Mouse (Mus musculus) Patski (cell line): ENCODE data around the gene Myh3. TPM values are rescaled to one million over a fixed set of nuclear protein-coding genes. Genes with fewer than 3 reads are reported as not detected.

ENCODE experiments used
- ATAC-seq: fragments of 100-300 bp; one replicate; pipeline ENCODE4 v1.8.0; 2021
- CTCF ChIA-PET: fragments of 350-600 bp; sonication (Branson Sonifier 250); formaldehyde crosslinking; loops from one replicate; lab custom pipeline; 2022; ENCODE audit warnings: inconsistent platforms; lab: Charles Lee
- POLR2A ChIA-PET: fragments of 350-600 bp; sonication (Branson Sonifier 250); formaldehyde crosslinking; loops from one replicate; lab custom pipeline; 2022; ENCODE audit warnings: antibody characterized with exemption, inconsistent platforms; lab: Charles Lee
- DNase-seq: peaks from one replicate; pipeline ENCODE4 v3.0.0-alpha.2; 2011; ENCODE audit warnings: low read depth, low spot score
- H3K27me3 ChIP-seq: fragments of 371-371 bp; one replicate; pipeline ENCODE4 v1.5.1; 2021
- CTCF ChIP-seq: fragments of 100-300 bp; IDR thresholded peaks from one replicate; pipeline ENCODE4 v1.5.1; 2021
- in situ Hi-C: fragments of 300-500 bp; cut with MboI; formaldehyde crosslinking; loops from 3 replicates; pipeline ENCODE4 v1.11.1; 2018; ENCODE audit warnings: low pct_unique_long_range_greater_than_20kb, mixed read lengths
- polyA plus RNA-seq: library from polyadenylated mRNA; unstranded; gene quantifications from one replicate; pipeline ENCODE4 v1.2.3, GENCODE M21; 2021

The Myh3 gene
- polyA plus RNA-seq, 1 experiment from 2014 or later = 0.01 TPM

DNA sequence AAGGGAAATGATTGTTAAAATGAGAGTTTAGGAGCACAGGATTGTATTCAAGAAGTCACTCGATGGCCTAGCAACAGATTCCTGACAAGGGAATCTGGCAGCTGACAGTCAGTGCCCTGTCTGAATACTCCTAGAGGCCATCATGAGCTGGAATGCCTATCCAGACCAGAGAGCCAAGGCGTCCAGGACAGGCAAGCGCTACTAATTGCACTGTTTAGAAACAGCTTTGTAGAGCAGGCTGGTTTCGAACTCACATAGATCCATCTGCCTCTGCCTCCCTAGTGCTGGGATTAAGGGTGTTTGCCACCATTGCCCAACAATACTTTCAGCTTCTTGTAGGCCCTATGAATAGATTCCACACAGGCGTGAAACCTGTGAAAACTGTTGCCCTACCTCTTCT lies 36.2 kb downstream of the Myh3 start:
- ATAC-seq (no peak), DNase-seq (no peak)
- no peak for TF ChIP-seq CTCF
- H3K27me3 ChIP-seq = peaks cover 32% of the 10 kb centered on the region
- in situ Hi-C loops = loop anchor here (5.0 kb wide), 3 partner anchors 118 to 533 kb away; no protein-coding TSS in a partner anchor
- ChIA-PET CTCF (interaction anchor here (1.6 kb wide), 1 partner anchor 16 kb away, joined by 3 read pairs; no protein-coding TSS in a partner anchor), POLR2A (no interaction called here)

DNA sequence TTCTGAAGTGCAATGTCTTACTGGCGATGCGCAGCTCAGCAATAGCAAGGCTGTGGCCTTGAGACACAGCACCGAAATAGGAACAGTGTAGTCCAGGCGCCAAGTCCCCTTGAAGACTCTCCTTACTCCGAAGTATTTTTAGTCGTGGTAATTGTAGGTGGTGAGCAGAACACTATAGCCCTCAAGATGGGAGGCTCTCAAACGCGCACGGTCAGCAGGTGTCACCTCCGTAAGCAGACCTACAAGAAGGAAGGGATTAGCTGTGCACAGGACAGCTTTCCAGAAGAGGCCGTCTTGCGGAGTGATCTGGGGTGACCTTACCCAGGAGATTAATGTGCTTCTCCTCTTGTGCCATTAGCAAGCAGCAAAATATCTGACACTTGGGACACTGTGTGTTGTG lies 36.8 kb downstream of the Myh3 start:
- CTCF ChIA-PET = interaction anchor here (1.6 kb wide), 1 partner anchor 17 kb away, joined by 3 read pairs; no protein-coding TSS in a partner anchor
- in situ Hi-C loops = loop anchor here (5.0 kb wide), 3 partner anchors 117 to 532 kb away; no protein-coding TSS in a partner anchor
- ATAC-seq (no peak), DNase-seq (no peak)
- POLR2A ChIA-PET = no interaction called here
- H3K27me3 ChIP-seq = peaks cover 34% of the 10 kb centered on the region
- no peak for TF ChIP-seq CTCF

DNA sequence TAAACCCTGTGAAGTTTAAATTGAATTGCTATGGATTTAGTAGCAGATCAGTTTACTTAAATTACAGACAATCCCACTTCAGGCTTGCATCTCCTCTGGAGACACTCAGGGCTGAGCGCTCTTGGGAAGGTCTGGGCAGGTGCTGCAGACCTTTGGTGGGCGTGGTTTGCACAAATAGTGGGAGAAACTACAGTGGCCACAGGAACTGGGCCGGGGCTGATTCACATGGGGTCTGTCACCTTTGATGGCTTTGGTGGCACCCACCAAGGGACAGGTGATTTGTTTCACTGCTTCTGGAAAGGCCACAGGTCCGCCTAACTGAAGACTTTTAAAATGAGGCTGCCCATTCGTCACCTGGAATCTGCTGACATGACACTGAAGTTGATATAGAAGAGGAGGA lies 38.6 kb downstream of the Myh3 start:
- peaks cover 36% of the 10 kb centered on the region for H3K27me3 ChIP-seq
- no peak for TF ChIP-seq CTCF
- ChIA-PET POLR2A (interaction anchor here (0.6 kb wide), 1 partner anchor 256 kb away, joined by 3 read pairs; no protein-coding TSS in a partner anchor), CTCF (no interaction called here)
- ATAC-seq (no peak), DNase-seq (no peak)
- in situ Hi-C loops = no loop called here

DNA sequence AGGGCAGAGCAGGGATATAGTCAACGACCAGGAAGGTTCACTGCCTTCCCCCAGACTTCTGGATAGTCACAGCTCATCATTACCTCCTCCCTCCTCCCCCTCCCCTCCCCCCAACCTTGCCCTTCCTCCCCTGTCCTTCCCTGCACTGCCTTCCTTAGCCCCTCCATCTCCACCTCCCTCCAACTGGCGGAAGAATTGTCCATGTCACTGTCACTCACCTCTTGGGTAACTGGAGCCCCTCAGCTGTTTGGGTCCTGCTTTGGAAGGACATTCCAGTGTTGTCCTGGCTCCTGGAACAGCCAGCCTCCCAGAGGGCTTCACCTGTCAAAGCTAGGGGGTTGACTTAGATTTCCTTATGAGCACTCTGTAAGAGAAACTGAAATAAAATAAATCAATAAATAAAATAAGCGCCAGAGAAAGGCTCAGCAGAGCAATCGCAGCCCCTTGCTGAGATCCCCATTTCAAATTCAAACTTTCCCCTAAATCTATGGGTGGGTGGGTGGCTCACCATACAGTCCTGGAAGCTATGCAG lies 41.5 kb downstream of the Myh3 start:
- no peak for TF ChIP-seq CTCF
- POLR2A ChIA-PET = no interaction called here
- CTCF ChIA-PET = interaction anchor here (1.0 to 2.2 kb wide), 2 partner anchors 9 to 12 kb away, joined by 4 to 5 read pairs; no protein-coding TSS in a partner anchor
- H3K27me3 ChIP-seq = peaks cover 49% of the 10 kb centered on the region
- in situ Hi-C loops = no loop called here
- DNase-seq (no peak), ATAC-seq (no peak)

DNA sequence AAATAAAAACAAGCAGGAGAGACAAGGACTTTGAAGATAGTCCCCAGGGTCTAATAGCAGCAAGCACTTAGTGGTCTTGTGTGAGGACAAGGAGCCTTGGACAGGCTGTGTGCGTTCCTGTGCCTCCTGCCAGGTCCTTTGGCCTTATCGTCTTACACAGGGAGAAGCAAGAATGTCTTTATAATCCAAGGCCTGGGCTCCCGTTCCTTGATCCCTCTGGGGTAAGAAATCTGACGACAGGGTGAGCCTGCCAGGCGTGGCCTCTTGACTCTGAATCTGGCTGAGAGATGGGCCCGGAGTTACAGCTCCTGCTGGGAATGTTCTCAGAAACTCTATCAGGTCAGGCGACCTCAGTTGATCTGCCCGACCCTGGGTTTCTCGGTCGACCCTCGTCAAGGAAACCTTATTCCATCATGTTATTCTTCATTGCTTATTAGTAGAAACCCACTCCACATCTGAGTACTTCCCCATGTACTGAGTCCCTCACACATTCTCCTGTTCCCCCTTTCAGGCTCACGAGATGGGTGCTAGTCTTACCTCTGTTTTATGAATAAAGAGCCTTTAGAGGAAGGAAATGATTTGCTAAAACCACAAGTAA lies 42.7 kb downstream of the Myh3 start:
- POLR2A ChIA-PET = no interaction called here
- CTCF ChIA-PET = no interaction called here
- DNase-seq = no peak
- in situ Hi-C loops = no loop called here
- ATAC-seq = no peak
- TF ChIP-seq CTCF = no peak
- H3K27me3 ChIP-seq = peaks cover 38% of the 10 kb centered on the region

DNA sequence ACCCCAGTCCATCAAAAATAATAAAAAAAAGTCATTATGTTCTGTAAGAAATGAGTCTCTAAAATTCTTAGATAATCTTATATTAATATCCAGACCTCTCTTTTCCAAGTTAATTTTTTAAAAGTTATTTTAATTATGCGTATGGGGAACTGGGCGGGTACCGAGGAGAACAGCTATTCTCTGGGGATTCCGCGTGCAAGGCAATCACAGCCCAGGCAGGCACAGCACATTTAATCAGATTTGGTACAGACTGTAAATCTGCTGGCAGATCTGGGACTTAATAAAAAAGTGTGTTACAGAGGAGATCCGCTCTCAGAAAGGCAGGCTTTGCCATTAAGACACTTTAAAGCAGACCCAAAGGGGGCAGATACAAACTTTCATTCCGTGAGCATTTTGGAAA lies 46.8 kb downstream of the Myh3 start:
- ATAC-seq (no peak), DNase-seq (no peak)
- ChIA-PET CTCF (no interaction called here), POLR2A (no interaction called here)
- TF ChIP-seq CTCF = no peak
- H3K27me3 ChIP-seq = peaks cover 26% of the 10 kb centered on the region
- in situ Hi-C loops = no loop called here

DNA sequence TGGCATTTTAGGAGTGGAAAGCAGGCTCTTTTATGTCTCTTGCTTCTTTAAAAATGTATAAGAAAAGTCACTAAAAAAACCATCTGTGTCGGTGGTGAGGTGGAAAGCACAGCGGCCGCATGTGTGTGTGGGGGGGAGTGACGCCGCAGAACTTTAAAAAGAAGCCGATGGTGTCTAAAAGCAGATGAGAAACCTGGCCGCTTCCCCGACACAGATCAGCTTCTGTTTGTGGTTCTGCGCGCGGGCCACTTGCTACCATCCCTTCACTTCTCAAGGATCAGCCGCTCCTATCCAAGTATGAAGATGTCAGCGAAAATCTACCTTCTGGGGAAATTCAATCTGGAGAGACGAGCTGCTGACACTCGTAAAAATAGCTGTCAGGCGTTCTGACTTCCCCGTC lies 47.3 kb downstream of the Myh3 start:
- TF ChIP-seq CTCF = no peak
- ChIA-PET CTCF (no interaction called here), POLR2A (no interaction called here)
- peaks cover 22% of the 10 kb centered on the region for H3K27me3 ChIP-seq
- in situ Hi-C loops = no loop called here
- ATAC-seq (no peak), DNase-seq (no peak)

DNA sequence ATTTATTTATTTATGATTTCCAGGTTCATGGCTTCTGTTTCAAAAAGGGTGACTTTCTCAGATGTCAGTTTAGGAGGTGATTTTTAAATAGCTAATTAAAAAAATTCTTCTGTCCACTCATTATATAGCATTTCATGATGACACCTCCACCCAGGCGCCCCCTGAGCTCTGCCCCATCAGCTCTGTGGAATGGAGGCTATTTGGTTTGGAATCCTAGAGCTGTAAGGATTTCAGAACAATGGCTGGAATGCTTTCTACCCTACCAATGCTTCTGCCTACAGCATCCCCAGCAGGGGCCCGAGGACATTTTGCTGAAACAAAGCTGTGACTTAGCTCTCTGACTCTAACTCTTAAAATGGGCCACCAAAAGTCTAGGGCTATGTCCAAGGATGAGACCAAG lies 55.4 kb downstream of the Myh3 start:
- ChIA-PET CTCF (interaction anchor here (1.3 to 1.5 kb wide), 2 partner anchors 10 to 23 kb away, joined by 3 to 5 read pairs; no protein-coding TSS in a partner anchor), POLR2A (no interaction called here)
- peaks cover 34% of the 10 kb centered on the region for H3K27me3 ChIP-seq
- no peak for TF ChIP-seq CTCF
- no peak for DNase-seq
- no peak for ATAC-seq
- in situ Hi-C loops = no loop called here

DNA sequence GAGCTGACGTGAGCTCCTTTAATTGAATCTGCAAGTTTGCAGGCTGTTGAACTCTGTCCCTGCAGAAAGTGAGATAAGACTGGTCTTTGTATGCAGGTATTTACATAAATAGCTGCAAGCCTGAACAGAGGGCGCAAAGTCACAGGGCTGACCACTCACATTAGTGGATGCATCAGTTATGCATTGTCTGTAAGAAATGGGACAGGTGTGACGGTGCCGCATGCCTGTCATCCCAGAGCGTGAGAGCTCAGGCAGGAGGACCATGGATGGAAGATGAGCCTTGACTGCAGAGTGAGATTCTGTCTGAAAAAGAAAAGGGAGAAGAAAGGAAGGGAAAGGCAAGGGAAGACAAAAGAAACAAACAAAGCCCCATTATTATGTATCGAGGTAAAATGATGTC lies 56.6 kb downstream of the Myh3 start:
- TF ChIP-seq CTCF = no peak
- in situ Hi-C loops = no loop called here
- ATAC-seq = no peak
- CTCF ChIA-PET = no interaction called here
- DNase-seq = no peak
- H3K27me3 ChIP-seq = peaks cover 42% of the 10 kb centered on the region
- POLR2A ChIA-PET = no interaction called here

DNA sequence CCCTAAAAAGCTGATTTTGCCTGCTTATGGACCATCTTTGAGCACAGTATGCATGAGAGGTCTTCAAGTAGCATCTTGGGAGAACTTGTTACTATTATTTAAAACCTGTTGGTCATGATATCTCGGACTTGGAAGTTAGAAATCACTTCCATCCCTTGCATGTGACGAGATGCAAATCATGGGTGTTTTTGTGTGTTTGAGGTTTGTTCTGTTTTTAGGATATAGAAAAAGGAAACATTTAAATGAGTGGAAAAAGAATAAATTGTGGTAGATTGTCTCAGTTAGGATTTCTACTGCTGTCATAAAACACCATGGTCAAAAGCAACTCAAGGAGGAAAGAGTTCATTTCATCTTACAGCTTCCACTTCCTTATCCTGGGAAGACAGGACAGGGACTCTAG lies 57.4 kb downstream of the Myh3 start:
- DNase-seq (no peak), ATAC-seq (no peak)
- no peak for TF ChIP-seq CTCF
- ChIA-PET POLR2A (no interaction called here), CTCF (interaction anchor here (1.6 kb wide), 1 partner anchor 8 kb away, joined by 4 read pairs; no protein-coding TSS in a partner anchor)
- peaks cover 50% of the 10 kb centered on the region for H3K27me3 ChIP-seq
- in situ Hi-C loops = no loop called here

DNA sequence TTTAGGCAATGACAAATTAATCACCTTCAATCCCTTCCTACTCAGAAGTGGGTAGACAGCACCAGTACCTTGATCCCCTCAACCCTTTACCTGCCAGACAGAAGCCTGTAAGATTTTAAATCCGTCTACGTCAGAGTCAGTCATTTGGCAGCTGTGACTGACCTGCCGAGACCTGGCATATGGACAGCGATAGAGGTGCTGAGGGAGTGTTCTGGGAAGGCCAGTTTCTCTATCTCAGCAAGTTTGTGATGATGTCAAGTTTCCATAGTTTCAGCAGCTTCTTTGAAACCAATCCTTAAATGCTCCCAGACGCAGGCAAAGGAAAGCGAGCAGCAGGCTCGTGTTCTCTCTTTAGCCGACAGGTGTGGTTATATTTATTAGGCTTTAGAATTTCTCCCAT lies 61.5 kb downstream of the Myh3 start:
- H3K27me3 ChIP-seq = peaks cover 55% of the 10 kb centered on the region
- in situ Hi-C loops = no loop called here
- ChIA-PET POLR2A (interaction anchor here (0.6 kb wide), 1 partner anchor 1902 kb away, joined by 3 read pairs; no protein-coding TSS in a partner anchor), CTCF (interaction anchor here (1.3 kb wide), 1 partner anchor 11 kb away, joined by 4 read pairs; no protein-coding TSS in a partner anchor)
- no peak for ATAC-seq
- no peak for DNase-seq
- no peak for TF ChIP-seq CTCF
